Mouse (Mus musculus): ENCODE measurements around the gene Dap3. TPM values are rescaled to one million over a fixed set of nuclear protein-coding genes. Genes with fewer than 3 reads are reported as not detected.
A peak's percentile ranks its signal among the peaks of the same experiment; 100 is the strongest.
"Not testable (repeated sequence)": the region's sequence is repeated elsewhere in the genome, so short reads cannot be mapped to it uniquely, and the experiment has no call there.

The Dap3 gene
- 111 and 136 TPM in 2 replicates for polyA plus RNA-seq (2011; ENCODE audit: insufficient read length, low read depth, missing spikeins)

DNA sequence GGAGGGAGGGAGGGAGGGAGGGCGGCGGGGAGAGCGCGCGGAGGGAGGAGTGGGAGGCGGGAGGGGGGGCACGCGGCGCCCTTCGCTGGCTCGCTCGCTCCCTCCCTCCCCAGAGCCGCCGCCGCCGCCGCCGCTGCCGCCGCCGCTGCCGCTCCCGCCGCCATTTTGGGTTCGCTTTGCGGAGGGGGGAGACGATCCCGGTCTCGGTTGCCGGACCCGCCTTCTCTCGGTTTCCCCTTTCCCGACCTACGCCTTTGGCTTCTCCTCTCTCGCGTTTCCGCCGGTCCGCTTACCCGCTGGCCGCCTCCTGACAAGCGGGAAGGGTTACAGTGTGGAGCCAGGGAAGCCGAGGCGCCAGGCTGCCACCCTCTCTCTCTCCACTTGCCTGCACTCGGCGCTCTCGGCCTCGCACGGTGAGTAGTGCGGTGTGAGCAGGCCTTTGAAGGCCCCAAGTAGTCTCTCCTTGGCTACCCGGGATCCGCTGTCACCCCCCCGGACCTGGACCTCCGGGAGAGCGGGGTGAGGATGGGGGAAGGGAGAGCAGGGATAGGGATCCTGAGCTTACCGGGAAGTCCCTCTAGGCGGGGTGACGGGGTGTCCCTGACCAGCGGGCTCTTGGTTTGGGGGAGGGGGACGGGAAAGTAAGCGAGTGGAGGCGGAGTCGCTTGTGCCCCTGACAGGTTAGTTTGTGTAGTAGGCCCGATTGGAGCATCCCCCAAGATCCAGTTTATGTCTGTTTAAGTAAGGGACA lies at the start of gene Dap3, which contains the start of gene Ash1l:
TSS of gene Dap3 (minus strand) at position 606 of the 751 bp plus-strand sequence.
TSS of gene Ash1l (plus strand) at position 47 of the 751 bp plus-strand sequence.
- Histone ChIP-seq H3K4me1 (ENCODE audit: control insufficient read depth, insufficient read depth, low read length) (peaks cover 3% of the 10 kb centered on the region; the same call in 1 of the 2 replicates), H3K27ac (ENCODE audit: insufficient read depth, low read length) (peak within 1 kb of the TSS; percentile 96), H3K4me3 (ENCODE audit: insufficient read depth, low read length) (peak within 1 kb of the TSS; percentile 92)
- TF ChIP-seq CTCF (IDR thresholded peaks at IDR 0.05; ENCODE audit: borderline replicate concordance, insufficient read depth, low read length): no peak
- TF ChIP-seq POLR2A (IDR thresholded peaks at IDR 0.05; ENCODE audit: low read depth, low read length): peak; percentile 57

DNA sequence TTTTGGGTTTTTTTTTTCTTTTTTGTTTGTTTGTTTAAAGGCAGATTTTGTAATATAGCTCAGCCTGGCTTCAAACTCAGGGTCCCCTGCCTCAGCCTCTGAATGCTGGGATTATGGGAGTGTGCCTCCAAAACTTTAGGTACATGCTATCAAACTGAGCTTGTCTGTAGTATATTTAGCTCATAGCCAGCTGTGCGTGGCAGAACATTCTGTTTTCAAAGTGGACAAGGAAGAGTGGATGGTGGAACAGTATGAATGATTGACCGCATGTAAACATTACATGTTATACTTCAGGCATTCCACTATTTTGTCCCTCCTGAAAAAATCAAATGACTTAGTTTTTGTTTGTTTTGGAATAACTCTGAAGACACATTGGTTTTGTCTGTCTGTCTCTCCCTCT lies 41.8 kb upstream of the Dap3 start:
- TF ChIP-seq CTCF (IDR thresholded peaks at IDR 0.05; ENCODE audit: borderline replicate concordance, insufficient read depth, low read length) (no peak), POLR2A (IDR thresholded peaks at IDR 0.05; ENCODE audit: low read depth, low read length) (no peak)
- H3K27ac ChIP-seq (ENCODE audit: insufficient read depth, low read length): no peak overlapping the region
- no peak overlapping the region for H3K4me3 ChIP-seq (ENCODE audit: insufficient read depth, low read length)
- no peaks in the 10 kb centered on the region for H3K4me1 ChIP-seq (ENCODE audit: control insufficient read depth, insufficient read depth, low read length)

- peaks cover 12% of the 10 kb centered on the region for H3K4me1 ChIP-seq (ENCODE audit: control insufficient read depth, insufficient read depth, low read length)
- H3K27ac ChIP-seq (ENCODE audit: insufficient read depth, low read length): peak overlapping the region; percentile 88
- TF ChIP-seq POLR2A (IDR thresholded peaks at IDR 0.05; ENCODE audit: low read depth, low read length): no peak
- TF ChIP-seq CTCF (IDR thresholded peaks at IDR 0.05; ENCODE audit: borderline replicate concordance, insufficient read depth, low read length): no peak
- no peak overlapping the region for H3K4me3 ChIP-seq (ENCODE audit: insufficient read depth, low read length)
These were observed 33.0 kb upstream of the Dap3 start for GRCm38 (mm10) chr3:88983921-88984381.

DNA sequence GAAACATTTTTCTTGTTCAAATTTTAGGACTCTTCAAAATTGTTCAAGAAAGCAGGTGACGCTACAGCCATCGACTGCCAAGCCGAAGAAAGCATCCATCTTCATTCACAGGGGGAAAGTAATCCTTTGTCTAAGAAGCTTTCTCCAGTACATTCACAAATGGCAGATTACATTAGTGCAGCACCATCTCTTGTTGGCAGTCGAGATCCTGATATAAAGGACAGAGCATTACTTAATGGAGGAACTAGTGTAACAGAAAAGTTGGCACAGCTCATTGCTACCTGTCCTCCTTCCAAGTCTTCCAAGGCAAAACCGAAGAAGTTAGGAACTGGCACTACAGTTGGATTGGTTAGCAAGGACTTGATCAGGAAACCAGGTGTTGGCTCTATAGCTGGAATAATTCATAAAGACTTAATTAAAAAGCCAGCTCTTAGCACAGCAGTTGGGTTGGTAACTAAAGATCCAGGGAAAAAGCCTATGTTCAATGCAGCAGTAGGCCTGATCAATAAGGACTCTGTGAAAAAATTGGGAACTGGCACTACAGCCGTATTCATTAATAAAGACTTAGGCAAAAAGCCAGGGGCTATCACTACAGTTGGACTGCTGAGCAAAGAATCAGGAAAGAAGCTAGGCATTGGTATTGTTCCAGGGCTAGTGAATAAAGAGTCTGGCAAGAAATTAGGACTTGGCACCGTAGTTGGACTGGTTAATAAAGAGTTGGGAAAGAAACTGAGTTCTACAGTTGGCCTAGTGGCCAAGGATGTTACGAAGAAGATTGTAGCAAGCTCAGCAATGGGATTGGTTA lies 30.4 kb upstream of the Dap3 start:
- H3K4me1 ChIP-seq (ENCODE audit: control insufficient read depth, insufficient read depth, low read length): peaks cover 12% of the 10 kb centered on the region
- no peak overlapping the region for H3K4me3 ChIP-seq (ENCODE audit: insufficient read depth, low read length)
- TF ChIP-seq CTCF (IDR thresholded peaks at IDR 0.05; ENCODE audit: borderline replicate concordance, insufficient read depth, low read length) (no peak), POLR2A (IDR thresholded peaks at IDR 0.05; ENCODE audit: low read depth, low read length) (no peak)
- no peak overlapping the region for H3K27ac ChIP-seq (ENCODE audit: insufficient read depth, low read length)

GRCm38 (mm10) chr3:88975012-88975411 lies 24.0 kb upstream of the Dap3 start:
- no peak for TF ChIP-seq CTCF (IDR thresholded peaks at IDR 0.05; ENCODE audit: borderline replicate concordance, insufficient read depth, low read length)
- TF ChIP-seq POLR2A (IDR thresholded peaks at IDR 0.05; ENCODE audit: low read depth, low read length): no peak
- H3K4me1 ChIP-seq (ENCODE audit: control insufficient read depth, insufficient read depth, low read length): no peaks in the 10 kb centered on the region
- H3K4me3 ChIP-seq (ENCODE audit: insufficient read depth, low read length): no peak overlapping the region
- no peak overlapping the region for H3K27ac ChIP-seq (ENCODE audit: insufficient read depth, low read length)

DNA sequence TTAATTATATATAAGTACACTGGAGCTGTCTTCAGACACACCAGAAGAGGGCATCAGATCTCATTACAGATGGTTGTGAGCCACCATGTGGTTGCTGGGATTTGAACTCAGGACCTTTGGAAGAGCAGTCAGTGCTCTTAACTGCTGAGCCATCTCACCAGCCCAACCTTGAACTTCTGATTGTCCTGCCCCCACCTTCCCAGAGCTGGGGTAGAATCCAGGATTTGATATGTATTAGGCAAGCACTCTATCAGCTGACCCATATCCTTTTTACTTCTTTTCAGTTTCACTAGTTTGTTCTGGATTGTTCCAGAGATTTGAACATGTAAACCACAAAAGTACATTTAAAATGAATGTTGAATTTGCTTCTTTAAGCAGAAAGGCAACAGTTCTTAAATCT lies 12.2 kb upstream of the Dap3 start:
- not testable (repeated sequence) for H3K4me1 ChIP-seq (ENCODE audit: control insufficient read depth, insufficient read depth, low read length); H3K27ac ChIP-seq (ENCODE audit: insufficient read depth, low read length); H3K4me3 ChIP-seq (ENCODE audit: insufficient read depth, low read length)

GRCm38 (mm10) chr3:88953736-88954135 lies 2.8 kb upstream of the Dap3 start:
- Histone ChIP-seq H3K4me3 (ENCODE audit: insufficient read depth, low read length) (no peak overlapping the region), H3K27ac (ENCODE audit: insufficient read depth, low read length) (no peak overlapping the region), H3K4me1 (ENCODE audit: control insufficient read depth, insufficient read depth, low read length) (peaks cover 3% of the 10 kb centered on the region; the same call in 1 of the 2 replicates)
- TF ChIP-seq CTCF (IDR thresholded peaks at IDR 0.05; ENCODE audit: borderline replicate concordance, insufficient read depth, low read length) (no peak), POLR2A (IDR thresholded peaks at IDR 0.05; ENCODE audit: low read depth, low read length) (no peak)

DNA sequence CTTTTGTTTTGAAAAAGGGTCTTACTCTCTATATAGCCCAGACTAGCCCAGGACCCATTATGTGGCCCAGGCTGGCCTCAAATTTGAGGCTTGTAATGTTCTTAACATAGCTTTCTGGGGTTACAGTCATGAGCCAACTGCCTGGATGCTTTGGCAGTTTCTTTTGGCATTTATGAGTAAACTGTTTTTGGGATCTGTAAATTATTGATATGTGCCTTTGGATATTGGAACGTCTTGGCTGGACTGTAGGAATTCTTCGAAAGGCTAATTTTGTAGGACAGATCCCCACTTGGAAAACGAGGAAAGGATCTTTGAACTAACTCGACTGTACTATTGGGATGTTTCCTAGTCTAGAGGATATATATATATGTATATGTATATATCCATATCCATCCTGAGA lies 2.3 kb upstream of the Dap3 start:
- H3K27ac ChIP-seq (ENCODE audit: insufficient read depth, low read length): no peak overlapping the region
- H3K4me3 ChIP-seq (ENCODE audit: insufficient read depth, low read length): no peak overlapping the region
- TF ChIP-seq POLR2A (IDR thresholded peaks at IDR 0.05; ENCODE audit: low read depth, low read length) (no peak), CTCF (IDR thresholded peaks at IDR 0.05; ENCODE audit: borderline replicate concordance, insufficient read depth, low read length) (no peak)
- H3K4me1 ChIP-seq (ENCODE audit: control insufficient read depth, insufficient read depth, low read length): peaks cover 3% of the 10 kb centered on the region; the same call in 1 of the 2 replicates

- TF ChIP-seq CTCF (IDR thresholded peaks at IDR 0.05; ENCODE audit: borderline replicate concordance, insufficient read depth, low read length): no peak
- no peak for TF ChIP-seq POLR2A (IDR thresholded peaks at IDR 0.05; ENCODE audit: low read depth, low read length)
- Histone ChIP-seq H3K27ac (ENCODE audit: insufficient read depth, low read length) (peak overlapping the region; percentile 96), H3K4me3 (ENCODE audit: insufficient read depth, low read length) (peak overlapping the region; percentile 92), H3K4me1 (ENCODE audit: control insufficient read depth, insufficient read depth, low read length) (peaks cover 3% of the 10 kb centered on the region; the same call in 1 of the 2 replicates)
These were observed 383 bp upstream of the Dap3 start for GRCm38 (mm10) chr3:88951327-88951800.

All from embryonic fibroblast, embryonic 13.5 days (primary cell).